Mouse (Mus musculus) CH12.LX (cell line): ENCODE results near the gene Traf2. TPM values are rescaled to one million over a fixed set of nuclear protein-coding genes. Genes with fewer than 3 reads are reported as not detected.

ENCODE experiments used
- DNase-seq: peaks from one replicate; pipeline ENCODE4 v3.0.0-alpha.2; 2013; ENCODE audit errors: extremely low read depth
- H3K27ac ChIP-seq: 2 replicates; pipeline ENCODE4 v1.5.1; 2012; ENCODE audit warnings: low read depth, mild to moderate bottlenecking, control low read depth, moderate library complexity; ENCODE audit not compliant: insufficient read depth
- H3K27me3 ChIP-seq: replicated peaks from 2 replicates; pipeline ENCODE3; 2012; ENCODE audit warnings: inconsistent platforms
- H3K36me3 ChIP-seq, 2 experiments: replicated peaks in 1 of 2; 2 replicates each; pipeline versions ENCODE3 to v1.6.1; 2012; ENCODE audit warnings: inconsistent platforms in 1 of 2, low read length in 1 of 2, mild to moderate bottlenecking in 1 of 2, mixed read lengths in 1 of 2, moderate library complexity in 1 of 2; ENCODE audit not compliant: control insufficient read depth in 1 of 2, insufficient read depth in 1 of 2
- H3K4me1 ChIP-seq, 2 experiments: 2 replicates each; pipeline ENCODE4 v1.6.1; 2012; ENCODE audit warnings: inconsistent platforms in 1 of 2, moderate library complexity in 1 of 2; ENCODE audit not compliant: insufficient read depth in 2 of 2, control insufficient read depth in 1 of 2
- H3K4me2 ChIP-seq: 2 replicates; pipeline ENCODE4 v1.6.1; 2012; ENCODE audit warnings: low read depth, mild to moderate bottlenecking, control low read depth; ENCODE audit not compliant: poor library complexity, insufficient read depth, severe bottlenecking
- H3K4me3 ChIP-seq, 3 experiments: fragments of 150-350 bp in 1 of 3; sonication (generic) in 1 of 3; replicated peaks in 1 of 3; 2 replicates each; pipeline versions ENCODE3 to v1.5.1; 2011 to 2012; ENCODE audit warnings: low read depth in 2 of 3, low read length in 2 of 3, mild to moderate bottlenecking in 2 of 3, moderate library complexity in 2 of 3, control low read depth in 1 of 3, improper control_type of control experiment in 1 of 3, inconsistent platforms in 1 of 3, mixed read lengths in 1 of 3; ENCODE audit not compliant: poor library complexity in 1 of 3
- H3K79me2 ChIP-seq: replicated peaks from 2 replicates; pipeline ENCODE4 v1.6.1; 2012; ENCODE audit warnings: mild to moderate bottlenecking, moderate library complexity; ENCODE audit not compliant: control insufficient read depth, poor library complexity, insufficient read depth, severe bottlenecking; ENCODE audit errors: extremely low read depth
- H3K9ac ChIP-seq: 2 replicates; pipeline ENCODE4 v1.6.1; 2012; ENCODE audit warnings: low read depth, mild to moderate bottlenecking, control low read depth, moderate library complexity; ENCODE audit not compliant: insufficient read depth
- H3K9me3 ChIP-seq: replicated peaks from 2 replicates; pipeline ENCODE3; 2012; ENCODE audit warnings: low read length, inconsistent platforms, mixed read lengths
- BHLHE40 ChIP-seq: IDR thresholded peaks from 2 replicates; pipeline ENCODE4 v1.6.1; 2011; ENCODE audit warnings: mild to moderate bottlenecking, low read depth, low read length, improper control_type of control experiment
- CTCF ChIP-seq, 2 experiments: IDR thresholded peaks in 1 of 2; conservative IDR thresholded peaks in 1 of 2; 2 replicates each; pipeline ENCODE4 v1.5.1; 2011 to 2012; ENCODE audit warnings: low read depth in 2 of 2, low read length in 2 of 2, improper control_type of control experiment in 1 of 2, inconsistent platforms in 1 of 2, mild to moderate bottlenecking in 1 of 2, moderate library complexity in 1 of 2
- EP300 ChIP-seq: IDR thresholded peaks from 2 replicates; pipeline ENCODE4 v1.6.1; 2011; ENCODE audit warnings: low read length, improper control_type of control experiment
- ETS1 ChIP-seq: conservative IDR thresholded peaks from 2 replicates; pipeline ENCODE4 v1.6.1; 2012; ENCODE audit warnings: low read depth, mild to moderate bottlenecking, inconsistent platforms, low read length, improper control_type of control experiment, moderate library complexity
- HCFC1 ChIP-seq: IDR thresholded peaks from 2 replicates; pipeline ENCODE4 v1.6.1; 2012; ENCODE audit warnings: low read depth, mild to moderate bottlenecking, inconsistent platforms, low read length, improper control_type of control experiment
- JUND ChIP-seq: conservative IDR thresholded peaks from 2 replicates; pipeline ENCODE4 v1.6.1; 2011; ENCODE audit warnings: low read depth, low read length, improper control_type of control experiment
- KAT2A ChIP-seq: IDR thresholded peaks from 2 replicates; pipeline ENCODE4 v1.6.1; 2012; ENCODE audit warnings: low read length, improper control_type of control experiment, inconsistent platforms; ENCODE audit not compliant: insufficient replicate concordance
- MAZ ChIP-seq: IDR thresholded peaks from 2 replicates; pipeline ENCODE4 v1.6.1; 2012; ENCODE audit warnings: low read depth, mild to moderate bottlenecking, inconsistent platforms, low read length, improper control_type of control experiment, moderate library complexity
- MEF2A ChIP-seq: IDR thresholded peaks from 2 replicates; pipeline ENCODE4 v1.6.1; 2014; ENCODE audit warnings: low read depth, mild to moderate bottlenecking, inconsistent platforms, low read length, improper control_type of control experiment, borderline replicate concordance
- MXI1 ChIP-seq: IDR thresholded peaks from 2 replicates; pipeline ENCODE4 v1.6.1; 2011; ENCODE audit warnings: mild to moderate bottlenecking, low read depth, low read length, improper control_type of control experiment
- MYC ChIP-seq: IDR thresholded peaks from 2 replicates; pipeline ENCODE4 v1.6.1; 2011; ENCODE audit warnings: low read depth, mild to moderate bottlenecking, improper control_type of control experiment, low read length
- NRF1 ChIP-seq: IDR thresholded peaks from 2 replicates; pipeline ENCODE4 v1.6.1; 2014; ENCODE audit warnings: low read depth, mild to moderate bottlenecking, inconsistent platforms, low read length, improper control_type of control experiment, moderate library complexity
- PAX5 ChIP-seq: IDR thresholded peaks from 2 replicates; pipeline ENCODE4 v1.6.1; 2012; ENCODE audit warnings: low read length, inconsistent platforms, mixed read lengths
- POLR2A ChIP-seq: IDR thresholded peaks from 2 replicates; pipeline ENCODE4 v1.6.1; 2011; ENCODE audit warnings: low read depth, mild to moderate bottlenecking, improper control_type of control experiment, low read length
- POLR2AphosphoS2 ChIP-seq: IDR thresholded peaks from 2 replicates; pipeline ENCODE4 v1.6.1; 2011; ENCODE audit warnings: low read depth, low read length, improper control_type of control experiment
- RAD21 ChIP-seq: IDR thresholded peaks from 2 replicates; pipeline ENCODE4 v1.6.1; 2011; ENCODE audit warnings: low read depth, mild to moderate bottlenecking, low read length, improper control_type of control experiment, moderate library complexity
- SIN3A ChIP-seq: IDR thresholded peaks from 2 replicates; pipeline ENCODE4 v1.6.1; 2012; ENCODE audit warnings: low read length, improper control_type of control experiment, inconsistent platforms
- SMC3 ChIP-seq: IDR thresholded peaks from 2 replicates; pipeline ENCODE4 v1.6.1; 2011; ENCODE audit warnings: low read depth, low read length, improper control_type of control experiment
- TBP ChIP-seq: conservative IDR thresholded peaks from 2 replicates; pipeline ENCODE4 v1.6.1; 2011; ENCODE audit warnings: low read depth, low read length, improper control_type of control experiment
- TCF12 ChIP-seq: IDR thresholded peaks from 2 replicates; pipeline ENCODE4 v1.6.1; 2014; ENCODE audit warnings: low read depth, mild to moderate bottlenecking, inconsistent platforms, low read length, improper control_type of control experiment
- UBTF ChIP-seq: IDR thresholded peaks from 2 replicates; pipeline ENCODE4 v1.6.1; 2012; ENCODE audit warnings: low read depth, mild to moderate bottlenecking, inconsistent platforms, low read length, improper control_type of control experiment, moderate library complexity
- USF2 ChIP-seq: conservative IDR thresholded peaks from 2 replicates; pipeline ENCODE4 v1.6.1; 2011; ENCODE audit warnings: low read depth, low read length, improper control_type of control experiment
- ZMIZ1 ChIP-seq: IDR thresholded peaks from 2 replicates; pipeline ENCODE4 v1.6.1; 2012; ENCODE audit warnings: low read depth, mild to moderate bottlenecking, inconsistent platforms, low read length, improper control_type of control experiment
- ZNF384 ChIP-seq: IDR thresholded peaks from 2 replicates; pipeline ENCODE4 v1.6.1; 2012; ENCODE audit warnings: low read depth, low read length, improper control_type of control experiment, inconsistent platforms
- dilution Hi-C: fragments of 300-500 bp; cut with MboI; formaldehyde crosslinking; loops from 2 replicates; pipeline ENCODE4 v1.14.3; 2020; ENCODE audit warnings: low sequenced_read_pairs; ENCODE audit not compliant: extremely low pct_unique_long_range_greater_than_20kb, extremely low pct_ligation_motif_present
- in situ Hi-C: fragments of 300-500 bp; cut with MboI; formaldehyde crosslinking; loops from 3 replicates; pipeline ENCODE4 v1.14.3; 2019; ENCODE audit warnings: low sequenced_read_pairs, low pct_ligation_motif_present, low pct_unique_long_range_greater_than_20kb, mixed read lengths
- polyA plus RNA-seq: library from polyadenylated mRNA; unstranded; fragments of >175 nt; gene quantifications from 2 replicates; pipeline ENCODE4 v1.2.1, GENCODE M21; 2012; ENCODE audit warnings: low read depth; ENCODE audit not compliant: insufficient read length
- total RNA-seq, 2 experiments: library from RNA; depleted of rRNA; stranded (reverse); fragments of 300-350 nt in 1 of 2; fragments of >200 nt in 1 of 2; gene quantifications; 2 replicates each; pipeline ENCODE4 v1.2.3; 2012 to 2014

Traf2 gene
- total and polyA plus RNA-seq, 3 experiments, result 17.9 to 26.4 (median 25.1) TPM

GRCm38 (mm10) chr2:25545996-25546810 lies 537 bp downstream of the Traf2 start (continued):
- TF ChIP-seq MAZ, result no peak
- no peak for TF ChIP-seq ZNF384
- TF ChIP-seq SMC3, result no peak; the same call in 1 of the 2 replicates
- no peak for TF ChIP-seq BHLHE40
- no peak for TF ChIP-seq PAX5

GRCm38 (mm10) chr2:25541644-25542367 lies 4.9 kb downstream of the Traf2 start:
- no peak overlapping the region; the same call in 1 of the 2 replicates for H3K4me2 ChIP-seq
- dilution Hi-C loops (no loop called here), in situ Hi-C loops (no loop called here)

GRCm38 (mm10) chr2:25540541-25540948 lies 6.2 kb downstream of the Traf2 start:
- H3K9ac ChIP-seq, result no peak overlapping the region
- TF ChIP-seq RAD21 (no peak), POLR2A (no peak), KAT2A (no peak), BHLHE40 (no peak), TCF12 (no peak), ETS1 (no peak), EP300 (no peak), MYC (no peak), HCFC1 (no peak), USF2 (no peak), CTCF (conservative IDR thresholded peaks at IDR 0.05 in 1 of 2, IDR thresholded peaks at IDR 0.05 in 1 of 2; ENCODE audit: low read depth in 2 of 2, low read length in 2 of 2) (no peak), UBTF (no peak), ZMIZ1 (no peak), MEF2A (no peak), TBP (no peak), PAX5 (no peak), SIN3A (no peak), NRF1 (no peak), JUND (no peak)
- in situ Hi-C loops (no loop called here), dilution Hi-C loops (no loop called here)
- H3K9me3 ChIP-seq, result no peaks in the 10 kb centered on the region
- no peak overlapping the region for H3K4me2 ChIP-seq
- H3K79me2 ChIP-seq, result peaks cover 72% of the 10 kb centered on the region
- H3K4me1 ChIP-seq, result peaks cover 37 to 88% of the 10 kb centered on the region in 2 experiments
- no peak overlapping the region for H3K4me3 ChIP-seq
- H3K36me3 ChIP-seq, result peaks cover 31 to 79% of the 10 kb centered on the region in 2 experiments
- no peaks in the 10 kb centered on the region for H3K27me3 ChIP-seq
- no peak for DNase-seq
- H3K27ac ChIP-seq, result no peak overlapping the region

More at GRCm38 (mm10) chr2:25541644-25542367, 4.9 kb downstream of the Traf2 start:
- TF ChIP-seq EP300, result no peak
- no peak for TF ChIP-seq POLR2AphosphoS2
- TF ChIP-seq SIN3A, result peak; percentile 40; the same call in 1 of the 2 replicates
- TF ChIP-seq MYC, result 0 out of 2 replicates have a peak, but pooled peaks have one; percentile 26
- TF ChIP-seq ETS1, result peak; percentile 26; the same call in 1 of the 2 replicates
- TF ChIP-seq MXI1, result 0 out of 2 replicates have a peak, but pooled peaks have one; percentile 37
- TF ChIP-seq BHLHE40, result peak; percentile 49; the same call in 1 of the 2 replicates
- TF ChIP-seq TCF12, result 0 out of 2 replicates have a peak, but pooled peaks have one; percentile 29
- Histone ChIP-seq H3K4me1 (peaks cover 36 to 84% of the 10 kb centered on the region in 2 experiments), H3K79me2 (peaks cover 78% of the 10 kb centered on the region), H3K36me3 (peaks cover 21 to 67% of the 10 kb centered on the region in 2 experiments), H3K9ac (no peak overlapping the region), H3K9me3 (no peaks in the 10 kb centered on the region), H3K27ac (peak overlapping the region; percentile 18; the same call in 1 of the 2 replicates), H3K4me3 (peak overlapping the region in 1 of 3 experiments; percentile 17), H3K27me3 (no peaks in the 10 kb centered on the region)
- DNase-seq, result no peak
